Mouse (Mus musculus) spleen, adult 2 months (tissue): ENCODE measurements at regions not wholly inside any gene's neighbourhood (a gene's known extent, or its start where the extent isn't known, plus 50 kb on each side); places are given as distances from the start of the nearest gene placed in this dataset.

ENCODE experiments used
- DNase-seq, 2 experiments: peaks; one replicate each; pipeline versions ENCODE4 v3.0.0 to v3.0.0-alpha.2; 2012 to 2021; ENCODE audit warnings: low spot score in 2 of 2, low read depth in 1 of 2
- H3K27ac ChIP-seq: fragments of 200-500 bp; 2 replicates; pipeline ENCODE4 v1.5.1; 2012; ENCODE audit warnings: low read length, inconsistent platforms; ENCODE audit not compliant: insufficient read depth
- H3K27me3 ChIP-seq: fragments of 200-500 bp; 2 replicates; pipeline ENCODE4 v1.6.1; 2012; ENCODE audit warnings: mild to moderate bottlenecking, moderate library complexity, low read length, inconsistent platforms; ENCODE audit not compliant: control insufficient read depth, insufficient read depth
- H3K36me3 ChIP-seq: fragments of 200-500 bp; 2 replicates; pipeline ENCODE4 v1.6.1; 2012; ENCODE audit warnings: mild to moderate bottlenecking, low read length, inconsistent platforms; ENCODE audit not compliant: control insufficient read depth, insufficient read depth
- H3K4me1 ChIP-seq: fragments of 200-500 bp; 2 replicates; pipeline ENCODE4 v1.6.1; 2011; ENCODE audit warnings: inconsistent platforms; ENCODE audit not compliant: control insufficient read depth, insufficient read depth, insufficient read length
- H3K4me3 ChIP-seq: fragments of 200-500 bp; 2 replicates; pipeline ENCODE4 v1.5.1; 2011; ENCODE audit warnings: mild to moderate bottlenecking, inconsistent platforms; ENCODE audit not compliant: insufficient read depth, insufficient read length; ENCODE audit errors: extremely low read depth
- CTCF ChIP-seq: fragments of 200-500 bp; IDR thresholded peaks from 2 replicates; pipeline ENCODE4 v1.5.1; 2011; ENCODE audit warnings: mild to moderate bottlenecking, inconsistent platforms; ENCODE audit not compliant: insufficient read depth, insufficient read length, insufficient replicate concordance; ENCODE audit errors: extremely low read depth
- POLR2A ChIP-seq: fragments of 200-500 bp; IDR thresholded peaks from 2 replicates; pipeline ENCODE4 v1.6.1; 2011; ENCODE audit warnings: low read depth, low read length, inconsistent platforms
- WGBS: fragments of 180-500 bp; shearing (Covaris S2); methylation state at CpG from one replicate; pipeline ENCODE4 v1.1.7; 2018; 5-methylcytosine and 5-hydroxymethylcytosine counted together

- TF ChIP-seq POLR2A (no peak), CTCF (no peak)
- no peak overlapping the region for H3K27ac ChIP-seq
- 77% methylated on average over 6 of the region's 6 CpGs for WGBS
Observed at GRCm38 (mm10) chr8:116429649-116430048, 75.1 kb upstream of the Dynlrb2 start.

GRCm38 (mm10) chr8:116422826-116423225, 81.9 kb upstream of the Dynlrb2 start:
- Histone ChIP-seq H3K27ac (no peak overlapping the region), H3K36me3 (no peaks in the 10 kb centered on the region), H3K4me3 (no peak overlapping the region), H3K4me1 (no peaks in the 10 kb centered on the region), H3K27me3 (no peaks in the 10 kb centered on the region)
- no peak for DNase-seq
- 88% methylated on average over 6 of the region's 6 CpGs for WGBS
- no peak for TF ChIP-seq CTCF
- no peak for TF ChIP-seq POLR2A

More at GRCm38 (mm10) chr8:116429649-116430048, 75.1 kb upstream of the Dynlrb2 start:
- DNase-seq: no peak
- H3K27me3 ChIP-seq: no peaks in the 10 kb centered on the region
- no peaks in the 10 kb centered on the region for H3K36me3 ChIP-seq
- no peaks in the 10 kb centered on the region for H3K4me1 ChIP-seq
- no peak overlapping the region for H3K4me3 ChIP-seq

GRCm38 (mm10) chr8:116412703-116413102, 92.1 kb upstream of the Dynlrb2 start:
- DNase-seq: no peak
- Histone ChIP-seq H3K27ac (no peak overlapping the region), H3K36me3 (no peaks in the 10 kb centered on the region), H3K4me1 (no peaks in the 10 kb centered on the region), H3K4me3 (no peak overlapping the region), H3K27me3 (no peaks in the 10 kb centered on the region)
- TF ChIP-seq POLR2A (no peak), CTCF (no peak)
- WGBS: 81% methylated on average over 12 of the region's 12 CpGs

GRCm38 (mm10) chr8:116410041-116410440, 94.7 kb upstream of the Dynlrb2 start:
- 49% methylated on average over 5 of the region's 5 CpGs for WGBS
- no peaks in the 10 kb centered on the region for H3K27me3 ChIP-seq
- TF ChIP-seq POLR2A (no peak), CTCF (no peak)
- H3K4me1 ChIP-seq: no peaks in the 10 kb centered on the region
- no peak for DNase-seq
- H3K4me3 ChIP-seq: no peak overlapping the region
- H3K27ac ChIP-seq: no peak overlapping the region
- H3K36me3 ChIP-seq: no peaks in the 10 kb centered on the region

- H3K4me3 ChIP-seq: no peak overlapping the region
- 90% methylated on average over 6 of the region's 6 CpGs for WGBS
- no peak for DNase-seq
- no peaks in the 10 kb centered on the region for H3K27me3 ChIP-seq
- no peak for TF ChIP-seq POLR2A
- no peak for TF ChIP-seq CTCF
- H3K27ac ChIP-seq: no peak overlapping the region
- H3K4me1 ChIP-seq: no peaks in the 10 kb centered on the region
- H3K36me3 ChIP-seq: no peaks in the 10 kb centered on the region
Observed at GRCm38 (mm10) chr8:116409011-116409410, 95.8 kb upstream of the Dynlrb2 start.

- Histone ChIP-seq H3K36me3 (no peaks in the 10 kb centered on the region), H3K27me3 (no peaks in the 10 kb centered on the region), H3K4me3 (no peak overlapping the region), H3K4me1 (no peaks in the 10 kb centered on the region), H3K27ac (no peak overlapping the region)
- DNase-seq: no peak
- TF ChIP-seq POLR2A: no peak
- TF ChIP-seq CTCF: no peak
Observed at GRCm38 (mm10) chr8:116404571-116404970, 100.2 kb upstream of the Dynlrb2 start.

GRCm38 (mm10) chr8:116403366-116403765, 101.4 kb upstream of the Dynlrb2 start:
- H3K36me3 ChIP-seq: no peaks in the 10 kb centered on the region
- no peak overlapping the region for H3K27ac ChIP-seq
- no peak overlapping the region for H3K4me3 ChIP-seq
- DNase-seq: no peak
- 89% methylated on average over 5 of the region's 5 CpGs for WGBS
- H3K27me3 ChIP-seq: no peaks in the 10 kb centered on the region
- TF ChIP-seq CTCF: no peak
- no peak for TF ChIP-seq POLR2A
- H3K4me1 ChIP-seq: no peaks in the 10 kb centered on the region

GRCm38 (mm10) chr8:116399452-116399851, 105.3 kb upstream of the Dynlrb2 start:
- no peaks in the 10 kb centered on the region for H3K4me1 ChIP-seq
- TF ChIP-seq CTCF (no peak), POLR2A (no peak)
- 89% methylated on average over 2 of the region's 2 CpGs for WGBS
- H3K27me3 ChIP-seq: no peaks in the 10 kb centered on the region
- no peaks in the 10 kb centered on the region for H3K36me3 ChIP-seq
- DNase-seq: no peak
- H3K4me3 ChIP-seq: no peak overlapping the region
- no peak overlapping the region for H3K27ac ChIP-seq
